In genomic region chr3:17489240-17490142, GRCm38 (mm10) we compare ENCODE assay signal across 9 mouse cellular contexts.
DNase-seq lines count a peak whose midpoint lies in the region; TF ChIP-seq lines count a peak whose summit lies in the region.
"Had no signal": no experiment of that assay in that cellular context is flagged by ENCODE, and none has a peak within 500 bp of the region (broad histone marks: within the 10 kb centered on the region; RNA-seq: fewer than 3 reads in every experiment).

No protein-coding gene starts in this region.

- TF ChIP-seq POLR2A in ES-Bruce4 (IDR thresholded peaks at IDR 0.05; ENCODE audit: insufficient read depth, low read length): no peak

- no peak for TF ChIP-seq CTCF in ES-Bruce4 (IDR thresholded peaks at IDR 0.05; ENCODE audit: low read depth, low read length)

- no peak overlapping the region for H3K9ac ChIP-seq in ES-Bruce4 (ENCODE audit: low read depth, poor library complexity, severe bottlenecking)
- H3K9ac ChIP-seq: liver, postnatal 0 days had no signal

- no peak overlapping the region for H3K4me3 ChIP-seq in ES-Bruce4 (ENCODE audit: low read depth, low read length)
- H3K4me3 ChIP-seq in embryonic facial prominence, embryonic 10.5 days: no peak overlapping the region

- no peaks in the 10 kb centered on the region for H3K27me3 ChIP-seq in ES-Bruce4 (ENCODE audit: control insufficient read depth, insufficient read depth, low read length, poor library complexity, severe bottlenecking)
- H3K27me3 ChIP-seq in embryonic facial prominence, embryonic 10.5 days (replicated peaks; ENCODE audit: low read depth, poor library complexity, severe bottlenecking): no peaks in the 10 kb centered on the region

- peak; percentile 84 for TF ChIP-seq EP300 in ES-Bruce4 (IDR thresholded peaks at IDR 0.05; ENCODE audit: insufficient read depth, low read depth, low read length)

- 25% methylated on average over 4 of the region's 4 CpGs for WGBS in embryonic facial prominence, embryonic 10.5 days

- DNase-seq in brain, adult 2 months (ENCODE audit: low read depth, low spot score): peak; percentile 37
- DNase-seq in embryonic facial prominence, embryonic 10.5 days (ENCODE audit: low spot score): peak; percentile 30
- DNase-seq in mesoderm, embryonic 11.5 days (ENCODE audit: low read depth, low spot score): peak; percentile 70
- DNase-seq in spleen, postnatal 4 days (ENCODE audit: low spot score in 2 of 2): no peak
- DNase-seq in layer of hippocampus, adult 9-10 months (ENCODE audit: low spot score): no peak
- no peak for DNase-seq in kidney, postnatal 4 days
- DNase-seq in layer of hippocampus, adult 8-10 months (ENCODE audit: low spot score in 2 of 2): no peak
- DNase-seq: liver, postnatal 0 days had no signal

- H3K27ac ChIP-seq in ES-Bruce4 (ENCODE audit: insufficient read depth, low read length): no peak overlapping the region
- no peak overlapping the region for H3K27ac ChIP-seq in embryonic facial prominence, embryonic 10.5 days (replicated peaks)

- no peaks in the 10 kb centered on the region for H3K36me3 ChIP-seq in ES-Bruce4 (ENCODE audit: control insufficient read depth, insufficient read depth, low read length, poor library complexity, severe bottlenecking)
- H3K36me3 ChIP-seq in embryonic facial prominence, embryonic 10.5 days (replicated peaks): no peaks in the 10 kb centered on the region

- H3K4me1 ChIP-seq in ES-Bruce4 (ENCODE audit: control insufficient read depth, insufficient read depth, low read length): no peaks in the 10 kb centered on the region
- H3K4me1 ChIP-seq in embryonic facial prominence, embryonic 10.5 days: no peaks in the 10 kb centered on the region

- no peaks in the 10 kb centered on the region for H3K9me3 ChIP-seq in ES-Bruce4 (replicated peaks; ENCODE audit: control insufficient read depth, insufficient read depth, low read length, poor library complexity, severe bottlenecking)
- no peaks in the 10 kb centered on the region for H3K9me3 ChIP-seq in embryonic facial prominence, embryonic 10.5 days

Comparison
In these comparisons a context has a peak if more than half of its experiments do, and no peak if none do; other contexts are left out.
1. DNase-seq: peak in brain, adult 2 months (single experiment), embryonic facial prominence, embryonic 10.5 days (single experiment) and mesoderm, embryonic 11.5 days (single experiment); none in spleen, postnatal 4 days (0 of 2), layer of hippocampus, adult 9-10 months (single experiment), kidney, postnatal 4 days (0 of 2) and layer of hippocampus, adult 8-10 months (0 of 2).